Mouse (Mus musculus) cerebellum, adult 2 months (tissue): ENCODE measurements around the gene Tlx1.

Experiments
- CTCF ChIP-seq: fragments of 200-500 bp; IDR thresholded peaks from 2 replicates; pipeline ENCODE4 v1.5.1; 2011; ENCODE audit warnings: low read depth, mild to moderate bottlenecking, control low read depth, low read length, moderate library complexity, borderline replicate concordance; ENCODE audit not compliant: insufficient read depth
- POLR2A ChIP-seq: fragments of 200-500 bp; IDR thresholded peaks from 2 replicates; pipeline ENCODE4 v1.6.1; 2011; ENCODE audit warnings: low read length, control low read depth, borderline replicate concordance; ENCODE audit not compliant: insufficient read depth

GRCm38 (mm10) chr19:45174803-45175202, 24.3 kb downstream of the Tlx1 start:
- TF ChIP-seq CTCF: peak; percentile 65
- TF ChIP-seq POLR2A: no peak
